Mouse (Mus musculus) midbrain, embryonic 10.5 days (tissue): Measurements from ENCODE around the gene Plppr3. TPM values are rescaled to one million over a fixed set of nuclear protein-coding genes. Genes with fewer than 3 reads are reported as not detected.

Experiments
- DNase-seq: peaks from one replicate; pipeline ENCODE4 v3.0.0-alpha.2; 2017; ENCODE audit warnings: low spot score
- H3K27ac ChIP-seq: fragments of 300-500 bp; sonication (generic); replicated peaks from 2 replicates; pipeline ENCODE4 v1.5.1; 2016; ENCODE audit warnings: mild to moderate bottlenecking
- H3K27me3 ChIP-seq: fragments of 300-500 bp; sonication (generic); 2 replicates; pipeline ENCODE4 v1.6.1; 2016; ENCODE audit warnings: low read depth, mild to moderate bottlenecking; ENCODE audit not compliant: poor library complexity, severe bottlenecking
- H3K36me3 ChIP-seq: fragments of 300-500 bp; sonication (generic); 2 replicates; pipeline ENCODE4 v1.6.1; 2016; ENCODE audit warnings: mild to moderate bottlenecking, moderate library complexity
- H3K4me1 ChIP-seq: fragments of 300-500 bp; sonication (generic); 2 replicates; pipeline ENCODE4 v1.6.1; 2016
- H3K4me3 ChIP-seq: fragments of 300-500 bp; sonication (generic); 2 replicates; pipeline ENCODE4 v1.5.1; 2016; ENCODE audit warnings: mild to moderate bottlenecking, moderate library complexity
- H3K9me3 ChIP-seq: fragments of 300-500 bp; sonication (generic); replicated peaks from 2 replicates; pipeline ENCODE4 v1.6.1; 2016; ENCODE audit warnings: mild to moderate bottlenecking
- WGBS: fragments of 180-500 bp; shearing (Covaris S2); methylation state at CpG from one replicate; pipeline ENCODE4 v1.1.7; 2016; 5-methylcytosine and 5-hydroxymethylcytosine counted together
- polyA plus RNA-seq: library from polyadenylated mRNA; unstranded; fragments of >200 nt; fragmentation: Nextera tagmentation; extraction: Ambion mirVana; gene quantifications from 2 replicates; pipeline ENCODE4 v1.2.1, GENCODE M21; 2016

Plppr3 gene
- polyA plus RNA-seq, 1 experiment from 2014 or later = 110 TPM

- Histone ChIP-seq H3K27ac (peak overlapping the region; percentile 100), H3K9me3 (no peaks in the 10 kb centered on the region), H3K4me1 (peaks cover 65% of the 10 kb centered on the region), H3K36me3 (peaks cover 26% of the 10 kb centered on the region), H3K4me3 (peak overlapping the region; percentile 74), H3K27me3 (no peaks in the 10 kb centered on the region)
- DNase-seq = no peak
- WGBS = 31% methylated on average over 8 of the region's 8 CpGs
Measured at GRCm38 (mm10) chr10:79852827-79853226, 21.6 kb downstream of the Plppr3 start.

- Histone ChIP-seq H3K4me1 (peaks cover 60% of the 10 kb centered on the region), H3K9me3 (no peaks in the 10 kb centered on the region), H3K27ac (peak overlapping the region; percentile 100), H3K27me3 (no peaks in the 10 kb centered on the region), H3K36me3 (peaks cover 20% of the 10 kb centered on the region), H3K4me3 (peak overlapping the region; percentile 74)
- no peak for DNase-seq
- 73% methylated on average over 9 of the region's 9 CpGs for WGBS
Measured at GRCm38 (mm10) chr10:79852107-79852789, 22.2 kb downstream of the Plppr3 start.

GRCm38 (mm10) chr10:79851653-79852052, 22.8 kb downstream of the Plppr3 start:
- no peak for DNase-seq
- 84% methylated on average over 3 of the region's 3 CpGs for WGBS
- no peaks in the 10 kb centered on the region for H3K9me3 ChIP-seq
- H3K27me3 ChIP-seq = no peaks in the 10 kb centered on the region
- H3K4me1 ChIP-seq = peaks cover 54% of the 10 kb centered on the region
- H3K27ac ChIP-seq = peak overlapping the region; percentile 100
- H3K4me3 ChIP-seq = peak overlapping the region; percentile 74
- H3K36me3 ChIP-seq = peaks cover 14% of the 10 kb centered on the region

GRCm38 (mm10) chr10:79849941-79850628, 24.3 kb downstream of the Plppr3 start:
- H3K27ac ChIP-seq = 0 out of 2 replicates have a peak overlapping the region, but pooled peaks have one; percentile 46
- peaks cover 43% of the 10 kb centered on the region for H3K4me1 ChIP-seq
- H3K27me3 ChIP-seq = no peaks in the 10 kb centered on the region
- no peak overlapping the region for H3K4me3 ChIP-seq
- H3K36me3 ChIP-seq = peaks cover 4% of the 10 kb centered on the region; the same call in 1 of the 2 replicates
- DNase-seq = no peak
- WGBS = 89% methylated on average over 8 of the region's 8 CpGs
- no peaks in the 10 kb centered on the region for H3K9me3 ChIP-seq

- Histone ChIP-seq H3K27me3 (no peaks in the 10 kb centered on the region), H3K4me3 (no peak overlapping the region), H3K4me1 (peaks cover 30% of the 10 kb centered on the region), H3K9me3 (no peaks in the 10 kb centered on the region), H3K27ac (no peak overlapping the region), H3K36me3 (peaks cover 4% of the 10 kb centered on the region; the same call in 1 of the 2 replicates)
- no peak for DNase-seq
- WGBS = 77% methylated on average over 5 of the region's 5 CpGs
Measured at GRCm38 (mm10) chr10:79846553-79846952, 27.9 kb downstream of the Plppr3 start.

DNA sequence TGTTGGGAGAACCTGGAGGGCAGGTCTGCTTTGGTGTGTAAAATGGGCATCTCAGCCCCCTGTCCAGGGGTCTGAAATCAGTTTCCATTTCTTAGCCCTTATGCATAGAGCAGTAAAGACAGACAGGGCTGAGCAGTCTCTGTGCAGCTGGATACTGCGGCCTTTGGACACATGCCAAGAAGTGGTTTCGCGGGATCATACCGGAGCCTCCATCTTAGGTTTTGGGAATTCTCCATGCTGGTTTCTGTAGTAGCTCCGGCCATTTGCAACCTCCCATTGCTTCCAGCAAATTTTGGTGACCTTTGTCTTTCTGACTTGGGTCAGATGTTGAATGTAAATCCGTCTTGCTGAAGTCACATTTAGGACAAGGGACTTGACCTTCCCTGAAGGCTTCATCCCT, 31.0 kb downstream of the Plppr3 start:
- H3K27ac ChIP-seq = no peak overlapping the region; the same call in 1 of the 2 replicates
- DNase-seq = no peak
- no peak overlapping the region for H3K4me3 ChIP-seq
- no peaks in the 10 kb centered on the region for H3K27me3 ChIP-seq
- no peaks in the 10 kb centered on the region for H3K36me3 ChIP-seq
- no peaks in the 10 kb centered on the region for H3K9me3 ChIP-seq
- H3K4me1 ChIP-seq = peaks cover 29% of the 10 kb centered on the region
- WGBS = 93% methylated on average over 6 of the region's 6 CpGs

DNA sequence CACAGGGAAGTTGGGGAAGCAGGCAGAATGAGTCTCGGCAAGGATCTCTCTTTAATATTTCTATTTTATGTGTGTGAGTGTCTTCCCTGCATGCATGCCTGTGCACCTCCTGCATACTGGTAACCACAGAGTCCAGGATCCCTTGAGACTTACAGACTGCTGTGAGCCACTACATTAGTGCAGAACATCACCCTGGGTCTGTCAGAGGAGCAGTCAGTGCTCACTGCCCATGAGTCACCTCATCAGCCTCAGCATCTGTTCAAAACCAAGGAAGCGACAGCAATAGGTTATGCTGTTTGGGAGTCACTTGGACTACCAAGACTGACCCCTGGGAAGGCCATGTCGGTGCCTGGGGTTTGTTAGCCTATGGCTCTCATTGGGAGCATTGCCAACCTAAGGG, 32.1 kb downstream of the Plppr3 start:
- no peaks in the 10 kb centered on the region for H3K27me3 ChIP-seq
- H3K9me3 ChIP-seq = no peaks in the 10 kb centered on the region; the same call in 1 of the 2 replicates
- peaks cover 25% of the 10 kb centered on the region for H3K4me1 ChIP-seq
- H3K27ac ChIP-seq = peak overlapping the region; percentile 57; the same call in 1 of the 2 replicates
- H3K36me3 ChIP-seq = no peaks in the 10 kb centered on the region
- no peak overlapping the region for H3K4me3 ChIP-seq
- 74% methylated on average over 3 of the region's 3 CpGs for WGBS
- no peak for DNase-seq

GRCm38 (mm10) chr10:79840644-79841551, 33.5 kb downstream of the Plppr3 start:
- H3K27me3 ChIP-seq = no peaks in the 10 kb centered on the region
- peak overlapping the region; percentile 50 for H3K4me3 ChIP-seq
- DNase-seq = peak; percentile 73
- peak overlapping the region; percentile 86 for H3K27ac ChIP-seq
- no peaks in the 10 kb centered on the region for H3K36me3 ChIP-seq
- WGBS = under 1% methylated on average over 24 of the region's 24 CpGs
- H3K9me3 ChIP-seq = no peaks in the 10 kb centered on the region; the same call in 1 of the 2 replicates
- peaks cover 25% of the 10 kb centered on the region for H3K4me1 ChIP-seq

DNA sequence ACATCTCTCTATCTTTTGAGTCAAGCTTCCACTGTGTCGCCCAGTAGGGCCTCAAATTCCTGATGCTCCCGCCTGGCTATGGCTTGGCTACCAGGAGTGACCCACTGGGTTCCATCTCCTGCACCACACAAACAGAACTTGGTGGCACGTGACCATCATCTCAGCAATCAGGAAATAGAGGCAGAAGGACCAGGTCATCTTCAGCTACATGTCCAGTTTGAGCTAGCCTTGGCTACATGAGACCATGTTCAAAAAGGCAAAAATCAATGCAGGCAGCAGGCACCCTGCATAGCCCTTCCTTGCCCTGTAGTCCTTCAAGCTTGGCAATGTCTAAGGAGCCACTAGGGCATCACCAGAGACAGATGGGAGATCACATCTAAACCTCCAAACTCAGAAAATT, 34.3 kb downstream of the Plppr3 start:
- WGBS = 91% methylated on average over 3 of the region's 3 CpGs
- Histone ChIP-seq H3K27me3 (no peaks in the 10 kb centered on the region), H3K4me1 (peaks cover 25% of the 10 kb centered on the region), H3K36me3 (no peaks in the 10 kb centered on the region), H3K4me3 (peak overlapping the region; percentile 50; the same call in 1 of the 2 replicates), H3K9me3 (no peaks in the 10 kb centered on the region; the same call in 1 of the 2 replicates), H3K27ac (peak overlapping the region; percentile 86)
- no peak for DNase-seq

DNA sequence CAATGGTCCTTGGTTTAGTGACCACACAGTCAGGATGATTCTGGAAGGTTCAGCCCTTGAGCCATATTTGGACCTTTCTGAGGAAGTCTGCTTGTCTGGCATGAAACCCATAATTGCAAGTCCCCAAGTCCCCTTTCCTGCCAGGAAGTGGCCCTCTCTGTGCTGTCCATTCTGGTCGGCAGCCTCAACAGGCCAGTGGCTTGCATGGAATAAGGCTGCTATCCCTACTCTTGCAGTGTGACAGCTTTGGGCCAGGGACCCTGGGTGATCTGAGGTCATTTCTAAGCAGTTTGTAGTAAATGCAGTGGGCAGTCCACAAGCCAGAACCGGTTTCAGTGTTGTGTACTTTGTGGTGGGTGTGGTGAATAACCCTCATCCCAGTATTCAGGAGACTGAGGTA, 36.3 kb downstream of the Plppr3 start:
- Histone ChIP-seq H3K36me3 (no peaks in the 10 kb centered on the region), H3K27ac (no peak overlapping the region), H3K9me3 (no peaks in the 10 kb centered on the region; the same call in 1 of the 2 replicates), H3K4me3 (no peak overlapping the region; the same call in 1 of the 2 replicates), H3K4me1 (peaks cover 21% of the 10 kb centered on the region), H3K27me3 (no peaks in the 10 kb centered on the region)
- no peak for DNase-seq
- WGBS = 77% methylated on average over 2 of the region's 2 CpGs

GRCm38 (mm10) chr10:79836918-79837317, 37.5 kb downstream of the Plppr3 start:
- 98% methylated on average over 3 of the region's 3 CpGs for WGBS

DNA sequence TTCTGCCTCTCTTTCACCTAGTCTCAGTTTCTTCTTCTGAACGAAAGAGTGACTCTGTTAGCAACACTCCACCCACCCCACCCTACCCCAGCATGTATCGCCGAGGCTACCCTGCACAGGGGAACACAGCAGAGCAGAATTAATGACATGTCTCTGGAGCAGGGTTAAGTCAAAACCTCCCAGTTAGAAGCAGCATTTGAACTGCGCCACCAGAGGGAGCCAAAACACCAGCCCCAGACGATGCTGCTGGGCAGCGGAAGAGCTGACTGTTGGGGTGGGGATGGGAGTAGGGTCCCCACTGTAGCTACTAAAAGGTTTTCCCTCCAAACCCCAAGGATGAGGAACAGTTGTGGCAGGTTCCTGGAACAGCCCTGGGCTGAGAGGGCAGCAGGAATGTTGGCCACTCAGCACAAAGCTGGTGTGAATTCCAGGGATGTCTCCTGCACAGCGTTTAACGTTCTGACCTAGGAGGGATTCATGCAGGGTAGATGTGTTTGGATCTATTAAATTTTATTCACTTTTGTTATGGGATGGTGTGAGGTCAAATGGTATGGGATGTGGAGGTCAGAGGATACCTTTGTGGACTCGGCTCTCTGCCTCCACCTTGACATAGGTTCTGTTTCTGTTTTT, 39.5 kb downstream of the Plppr3 start:
- 26% methylated on average over 9 of the region's 9 CpGs for WGBS
- Histone ChIP-seq H3K27me3 (peaks cover 8% of the 10 kb centered on the region; the same call in 1 of the 2 replicates), H3K9me3 (no peaks in the 10 kb centered on the region; the same call in 1 of the 2 replicates), H3K4me3 (no peak overlapping the region), H3K27ac (no peak overlapping the region), H3K36me3 (no peaks in the 10 kb centered on the region), H3K4me1 (peaks cover under 1% of the 10 kb centered on the region; the same call in 1 of the 2 replicates)
- peak; percentile 82 for DNase-seq

More at GRCm38 (mm10) chr10:79836918-79837317, 37.5 kb downstream of the Plppr3 start:
- no peak for DNase-seq
- H3K4me1 ChIP-seq = peaks cover 15% of the 10 kb centered on the region
- H3K27ac ChIP-seq = no peak overlapping the region
- H3K27me3 ChIP-seq = no peaks in the 10 kb centered on the region
- H3K4me3 ChIP-seq = no peak overlapping the region
- H3K9me3 ChIP-seq = no peaks in the 10 kb centered on the region; the same call in 1 of the 2 replicates
- H3K36me3 ChIP-seq = no peaks in the 10 kb centered on the region
